Mouse (Mus musculus) ES-E14 (cell line): ENCODE measurements around the gene Adh7. TPM values are rescaled to one million over a fixed set of nuclear protein-coding genes. Genes with fewer than 3 reads are reported as not detected.

Experiments used
- DNase-seq: peaks from one replicate; pipeline ENCODE4 v3.0.0-alpha.2; 2013; ENCODE audit warnings: low read depth, low spot score
- H3K27ac ChIP-seq: 2 replicates; pipeline ENCODE4 v1.5.1; 2012; ENCODE audit warnings: low read depth, mild to moderate bottlenecking, low read length, moderate library complexity, mixed read lengths; ENCODE audit not compliant: poor library complexity, insufficient read depth, severe bottlenecking
- H3K36me3 ChIP-seq: 2 replicates; pipeline ENCODE4 v1.6.1; 2012; ENCODE audit warnings: mild to moderate bottlenecking, low read length, moderate library complexity, mixed read lengths; ENCODE audit not compliant: control insufficient read depth, poor library complexity, insufficient read depth, severe bottlenecking
- H3K4me1 ChIP-seq, 2 experiments: fragments of 150-350 bp in 1 of 2; sonication (generic) in 1 of 2; 2 replicates each; pipeline ENCODE4 v1.6.1; 2012; ENCODE audit warnings: low read length in 2 of 2, mild to moderate bottlenecking in 1 of 2, mixed read lengths in 1 of 2; ENCODE audit not compliant: control insufficient read depth in 2 of 2, insufficient read depth in 2 of 2, poor library complexity in 1 of 2
- H3K4me3 ChIP-seq, 2 experiments: fragments of 150-350 bp in 1 of 2; sonication (generic) in 1 of 2; 2 replicates each; pipeline ENCODE4 v1.5.1; 2012; ENCODE audit warnings: low read length in 2 of 2, low read depth in 1 of 2, mild to moderate bottlenecking in 1 of 2, mixed read lengths in 1 of 2; ENCODE audit not compliant: insufficient read depth in 1 of 2, poor library complexity in 1 of 2, severe bottlenecking in 1 of 2
- H3K9ac ChIP-seq: 2 replicates; pipeline ENCODE4 v1.6.1; 2012; ENCODE audit warnings: low read depth, mild to moderate bottlenecking, low read length, mixed read lengths; ENCODE audit not compliant: poor library complexity, insufficient read depth, severe bottlenecking
- H3K9me3 ChIP-seq: fragments of 150-350 bp; sonication (generic); 2 replicates; pipeline ENCODE4 v1.6.1; 2012; ENCODE audit warnings: low read depth, mild to moderate bottlenecking, low read length; ENCODE audit not compliant: control insufficient read depth, insufficient read depth
- CHD2 ChIP-seq: IDR thresholded peaks from 2 replicates; pipeline ENCODE4 v1.6.1; 2014; ENCODE audit warnings: mild to moderate bottlenecking, low read depth, low read length, inconsistent platforms
- HCFC1 ChIP-seq: IDR thresholded peaks from 2 replicates; pipeline ENCODE4 v1.6.1; 2012; ENCODE audit warnings: low read length, inconsistent platforms, borderline replicate concordance; ENCODE audit not compliant: insufficient read depth
- MAFK ChIP-seq: IDR thresholded peaks from 2 replicates; pipeline ENCODE4 v1.6.1; 2014; ENCODE audit warnings: mild to moderate bottlenecking, low read depth, low read length, inconsistent platforms; ENCODE audit not compliant: insufficient read depth
- ZC3H11A ChIP-seq: IDR thresholded peaks from 2 replicates; pipeline ENCODE4 v1.6.1; 2012; ENCODE audit warnings: low read depth, mild to moderate bottlenecking, inconsistent platforms, low read length, borderline replicate concordance
- ZNF384 ChIP-seq: IDR thresholded peaks from 2 replicates; pipeline ENCODE4 v1.6.1; 2012; ENCODE audit warnings: low read depth, low read length, inconsistent platforms
- in situ Hi-C, 2 experiments: fragments of 600-800 bp; cut with MboI; formaldehyde crosslinking; loops; one replicate each; pipeline ENCODE4 v1.15.1; 2025; ENCODE audit warnings: low sequenced_read_pairs in 2 of 2, inconsistent platforms in 1 of 2; ENCODE audit not compliant: unreplicated experiment in 2 of 2
- total RNA-seq: library from RNA; depleted of rRNA; stranded (reverse); fragments of 300-350 nt; gene quantifications from 2 replicates; pipeline ENCODE4 v1.2.3, GENCODE M21; 2012; rRNA removed

The Adh7 gene
- total RNA-seq, 1 experiment = 0.36 TPM

GRCm38 (mm10) chr3:138270507-138270906, 52.9 kb downstream of the Adh7 start:
- TF ChIP-seq HCFC1 (no peak), MAFK (no peak), CHD2 (no peak), ZNF384 (no peak), ZC3H11A (no peak)
- H3K9me3 ChIP-seq = no peaks in the 10 kb centered on the region
- H3K4me3 ChIP-seq = no peak overlapping the region
- H3K9ac ChIP-seq = no peak overlapping the region
- no peak for DNase-seq
- in situ Hi-C loops = no loop called here
- H3K36me3 ChIP-seq = no peaks in the 10 kb centered on the region
- H3K27ac ChIP-seq = no peak overlapping the region
- no peaks in the 10 kb centered on the region for H3K4me1 ChIP-seq

- no peak overlapping the region for H3K27ac ChIP-seq
- in situ Hi-C loops = no loop called here
- TF ChIP-seq ZNF384 = no peak
- no peak for TF ChIP-seq ZC3H11A
- TF ChIP-seq MAFK = no peak
- no peak for TF ChIP-seq CHD2
These were observed 53.7 kb downstream of the Adh7 start for GRCm38 (mm10) chr3:138271297-138271696.

DNA sequence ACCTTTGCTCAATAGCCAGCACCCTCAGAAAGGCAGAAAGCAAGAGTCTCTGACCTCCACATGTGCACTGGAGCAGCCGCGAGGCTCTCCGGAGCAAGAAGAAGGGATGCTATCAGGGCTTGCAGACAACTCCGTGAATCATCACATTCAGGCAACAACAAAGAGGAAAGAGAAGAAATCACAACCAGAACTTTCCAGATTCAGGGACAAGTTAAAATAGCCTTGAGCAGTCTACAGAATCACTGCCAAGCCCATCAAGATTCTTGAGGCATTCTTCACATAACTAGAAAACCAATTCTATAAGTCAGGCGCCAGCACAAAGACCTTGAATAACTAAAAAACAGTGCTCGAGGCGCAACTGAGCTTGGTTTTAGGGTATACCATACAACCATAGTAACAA, 55.5 kb downstream of the Adh7 start:
- no peak overlapping the region for H3K4me3 ChIP-seq
- no peak overlapping the region for H3K9ac ChIP-seq
- no peaks in the 10 kb centered on the region for H3K9me3 ChIP-seq
- in situ Hi-C loops = no loop called here
- no peaks in the 10 kb centered on the region for H3K4me1 ChIP-seq
- no peaks in the 10 kb centered on the region for H3K36me3 ChIP-seq
- DNase-seq = no peak
- no peak overlapping the region for H3K27ac ChIP-seq
- no peak for TF ChIP-seq ZNF384
- no peak for TF ChIP-seq HCFC1
- TF ChIP-seq CHD2 = no peak
- no peak for TF ChIP-seq ZC3H11A
- TF ChIP-seq MAFK = no peak

More at GRCm38 (mm10) chr3:138271297-138271696, 53.7 kb downstream of the Adh7 start:
- Histone ChIP-seq H3K36me3 (no peaks in the 10 kb centered on the region), H3K9ac (no peak overlapping the region), H3K4me3 (no peak overlapping the region), H3K9me3 (no peaks in the 10 kb centered on the region), H3K4me1 (no peaks in the 10 kb centered on the region)
- DNase-seq = no peak

DNA sequence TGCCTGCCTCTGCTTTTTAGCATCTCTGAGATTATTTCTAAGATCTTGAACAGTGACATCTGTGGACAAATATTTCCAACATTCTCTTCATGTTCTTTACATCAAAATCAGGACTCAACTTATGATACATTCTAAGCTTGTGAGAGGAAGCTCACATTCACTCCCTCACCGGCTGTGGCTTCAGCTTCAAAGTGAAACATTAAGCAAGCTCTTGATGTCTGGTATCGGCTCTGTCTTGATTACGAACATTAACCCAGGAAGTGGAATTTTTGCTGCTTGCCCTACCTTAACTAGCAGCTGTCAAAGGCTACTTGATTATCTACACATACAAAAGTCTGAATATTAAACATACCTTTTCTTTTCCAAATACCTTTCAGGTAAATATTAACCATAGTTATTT, 57.5 kb downstream of the Adh7 start:
- H3K9me3 ChIP-seq = no peaks in the 10 kb centered on the region
- no peaks in the 10 kb centered on the region for H3K4me1 ChIP-seq
- TF ChIP-seq CHD2 = no peak
- no peak for TF ChIP-seq HCFC1
- TF ChIP-seq ZC3H11A = no peak
- TF ChIP-seq MAFK = no peak
- no peak for TF ChIP-seq ZNF384
- H3K27ac ChIP-seq = no peak overlapping the region
- H3K9ac ChIP-seq = no peak overlapping the region
- in situ Hi-C loops = no loop called here
- no peaks in the 10 kb centered on the region for H3K36me3 ChIP-seq
- no peak for DNase-seq
- H3K4me3 ChIP-seq = no peak overlapping the region

GRCm38 (mm10) chr3:138282556-138282955, 65.0 kb downstream of the Adh7 start:
- TF ChIP-seq CHD2 (no peak), ZC3H11A (no peak)
- H3K4me3 ChIP-seq = no peak overlapping the region
- no peaks in the 10 kb centered on the region for H3K4me1 ChIP-seq
- H3K27ac ChIP-seq = no peak overlapping the region
- H3K9ac ChIP-seq = no peak overlapping the region
- H3K36me3 ChIP-seq = no peaks in the 10 kb centered on the region
- in situ Hi-C loops = no loop called here
- no peaks in the 10 kb centered on the region for H3K9me3 ChIP-seq
- DNase-seq = no peak

Other genes starting within 250 kb of the Adh7 start
- gene Dapp1, start 236.2 kb upstream of the Adh7 start, total RNA-seq = 6.8 and 11.5 TPM in 2 replicates
- gene 1110002E22Rik, start 152.7 kb upstream of the Adh7 start, total RNA-seq = under 0.01 and 0.05 TPM in 2 replicates
- not detected in 2 replicates for gene Gm5105, start 150.4 kb upstream of the Adh7 start, total RNA-seq
- 16.2 and 16.5 TPM in 2 replicates for gene Trmt10a, start 74.3 kb upstream of the Adh7 start, total RNA-seq
- gene Mttp, start 72.8 kb upstream of the Adh7 start, total RNA-seq = 10.3 and 10.8 TPM in 2 replicates
- not detected in 2 replicates for gene 4930579F01Rik, start 23.9 kb upstream of the Adh7 start, total RNA-seq
- gene Adh1, start 43.2 kb downstream of the Adh7 start, total RNA-seq = 0.36 TPM in 1 of 2 replicates, not detected in the other
- not detected in 2 replicates for gene Adh6a, start 95.5 kb downstream of the Adh7 start, total RNA-seq
- not detected in 2 replicates for gene Adh6b, start 124.0 kb downstream of the Adh7 start, total RNA-seq
- 0.48 and 0.98 TPM in 2 replicates for gene Adh4, start 197.7 kb downstream of the Adh7 start, total RNA-seq
- 222 and 245 TPM in 2 replicates for gene Adh5, start 225.3 kb downstream of the Adh7 start, total RNA-seq